Mouse (Mus musculus) heart, adult 2 months (tissue): Measurements from ENCODE around the gene Slc2a12.

Experiments used
- CTCF ChIP-seq: fragments of 200-600 bp; IDR thresholded peaks from 2 replicates; pipeline ENCODE4 v1.8.1; 2022; ENCODE audit warnings: antibody characterized with exemption, mild to moderate bottlenecking, moderate library complexity
- POLR2A ChIP-seq: fragments of 200-500 bp; IDR thresholded peaks from 2 replicates; pipeline ENCODE4 v1.6.1; 2011; ENCODE audit warnings: mild to moderate bottlenecking, low read depth, low read length, control low read depth; ENCODE audit not compliant: insufficient read depth

GRCm38 (mm10) chr10:22658534-22659385, 13.9 kb downstream of the Slc2a12 start:
- TF ChIP-seq POLR2A, result no peak
- no peak for TF ChIP-seq CTCF
